Mouse (Mus musculus) heart, postnatal 0 days (tissue): Measurements from ENCODE around the gene Tprn.

Source experiments
- CTCF ChIP-seq: IDR thresholded peaks from 2 replicates; pipeline ENCODE4 v1.5.1; 2016; ENCODE audit warnings: antibody characterized with exemption, control low read depth, low read depth
- EP300 ChIP-seq: IDR thresholded peaks from 2 replicates; pipeline ENCODE4 v1.6.1; 2016; ENCODE audit warnings: antibody characterized with exemption, low read depth

DNA sequence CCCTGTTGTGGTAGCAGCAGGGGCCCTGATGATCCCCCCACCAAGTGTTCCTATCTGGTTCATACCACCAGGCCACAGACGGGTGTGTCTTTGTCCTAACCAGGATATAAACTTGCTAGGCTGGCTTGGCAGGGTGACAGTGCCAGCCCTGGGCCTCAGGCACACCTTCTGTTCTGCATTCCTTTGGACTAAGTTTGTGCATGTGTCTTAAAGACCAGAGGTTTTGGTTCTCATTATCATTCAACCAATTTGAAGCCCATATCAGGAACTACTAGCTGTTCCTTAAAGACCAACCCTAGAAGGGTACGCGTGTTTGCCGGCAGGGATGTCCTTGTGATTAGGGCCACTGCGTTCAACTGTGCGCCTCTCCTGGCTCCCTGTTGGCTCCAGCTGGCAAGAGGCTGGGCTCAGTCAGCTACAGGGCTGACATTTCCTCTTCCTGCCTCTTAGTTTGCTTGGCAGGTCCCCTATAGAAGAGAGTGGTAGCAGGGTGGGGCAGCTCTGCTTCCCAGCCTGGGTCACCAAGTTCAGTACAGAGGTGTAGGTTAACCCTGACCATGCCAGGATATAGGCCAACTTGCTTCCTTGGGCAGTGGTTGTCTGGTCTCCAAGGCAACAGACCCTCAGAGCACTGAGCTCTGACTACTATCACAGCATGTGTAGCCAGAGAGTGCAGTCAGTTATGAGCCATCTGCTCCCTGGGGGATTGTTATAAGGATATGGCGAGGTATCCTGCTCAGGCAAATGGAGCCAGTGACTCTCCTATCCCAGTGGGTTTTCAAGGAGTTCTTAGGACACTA is 24.6 kb downstream of the Tprn start:
- TF ChIP-seq CTCF (no peak), EP300 (no peak)
